ENCODE assay signal across 8 mouse cellular contexts in the genomic region with DNA sequence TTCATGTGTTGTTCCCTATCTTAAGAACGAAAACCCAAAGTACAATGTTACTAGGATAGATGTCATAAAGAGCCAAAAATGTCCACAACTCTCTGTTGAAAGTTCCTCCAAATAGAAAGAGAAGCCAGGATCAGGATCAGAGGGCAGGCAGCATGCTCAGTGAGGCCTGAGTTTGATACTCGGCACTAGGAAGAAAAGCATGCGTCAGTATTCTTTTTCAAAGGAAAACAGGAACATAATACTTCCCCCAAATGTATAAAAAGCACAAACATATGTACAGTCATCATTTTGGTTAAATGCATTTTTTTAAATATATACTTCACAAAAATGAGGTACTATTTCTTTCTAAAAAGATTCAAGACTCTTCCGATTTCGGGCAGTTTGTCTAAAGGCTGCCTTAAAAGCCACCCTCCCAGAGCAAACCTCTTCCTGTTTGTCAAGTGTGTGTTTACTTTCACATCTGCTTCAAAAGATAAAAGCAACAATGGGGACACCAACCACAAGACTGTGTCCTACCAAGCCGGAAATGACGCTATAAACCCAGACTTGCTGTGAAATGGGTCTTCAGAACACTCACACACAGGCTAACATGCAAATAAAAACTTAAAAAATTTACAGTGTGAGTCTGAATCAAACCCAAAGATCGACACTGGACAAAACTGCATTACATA. TPM values are rescaled to one million over a fixed set of nuclear protein-coding genes. Genes with fewer than 3 reads are reported as not detected.
DNase-seq lines count a peak whose midpoint lies in the region; ATAC-seq and TF ChIP-seq lines count a peak whose summit lies in the region.

No protein-coding gene starts in this region.

- no peak overlapping the region for H3K4me3 ChIP-seq in kidney, adult 2 months (ENCODE audit: insufficient read depth, low read depth, low read length)
- peak overlapping the region; percentile 27; the same call in 1 of the 2 replicates for H3K4me3 ChIP-seq in bone marrow macrophage, adult 2 months (ENCODE audit: insufficient read depth, low read length)
- peak overlapping the region; percentile 28; the same call in 1 of the 2 replicates for H3K4me3 ChIP-seq in liver, embryonic 13.5 days (replicated peaks)
- H3K4me3 ChIP-seq in stomach, embryonic 15.5 days (replicated peaks), result no peak overlapping the region

- H3K9ac ChIP-seq in liver, embryonic 13.5 days, result peak overlapping the region; percentile 36
- H3K9ac ChIP-seq in stomach, embryonic 15.5 days, result no peak overlapping the region

- H3K4me2 ChIP-seq in liver, embryonic 13.5 days, result peak overlapping the region; percentile 50
- no peak overlapping the region for H3K4me2 ChIP-seq in stomach, embryonic 15.5 days

- H3K9me3 ChIP-seq in liver, embryonic 13.5 days (replicated peaks), result no peaks in the 10 kb centered on the region
- H3K9me3 ChIP-seq in stomach, embryonic 15.5 days, result no peaks in the 10 kb centered on the region

- H3K27me3 ChIP-seq in kidney, adult 2 months (replicated peaks; ENCODE audit: control insufficient read depth, insufficient read depth, low read length), result no peaks in the 10 kb centered on the region
- no peaks in the 10 kb centered on the region for H3K27me3 ChIP-seq in liver, embryonic 13.5 days
- H3K27me3 ChIP-seq in stomach, embryonic 15.5 days (replicated peaks), result no peaks in the 10 kb centered on the region

- 60% methylated on average over 8 of the region's 8 CpGs for WGBS in kidney, adult 2 months
- WGBS in liver, embryonic 13.5 days (ENCODE audit: insufficient replicate concordance), result 20% methylated on average over 8 of the region's 8 CpGs
- 65% methylated on average over 8 of the region's 8 CpGs for WGBS in stomach, embryonic 15.5 days

- no peaks in the 10 kb centered on the region for H3K36me3 ChIP-seq in kidney, adult 2 months (ENCODE audit: control insufficient read depth, insufficient read depth, low read length)
- peaks cover 36% of the 10 kb centered on the region for H3K36me3 ChIP-seq in liver, embryonic 13.5 days
- H3K36me3 ChIP-seq in stomach, embryonic 15.5 days, result no peaks in the 10 kb centered on the region

- no peak for TF ChIP-seq POLR2A in kidney, adult 2 months (IDR thresholded peaks at IDR 0.05; ENCODE audit: low read depth, low read length)
- no peak for TF ChIP-seq POLR2A in bone marrow macrophage, adult 2 months (IDR thresholded peaks at IDR 0.05; ENCODE audit: borderline replicate concordance, low read depth, low read length)

- TF ChIP-seq CTCF in kidney, adult 2 months (conservative IDR thresholded peaks at IDR 0.05; ENCODE audit: insufficient read depth, insufficient read length, low read depth, low read length), result no peak
- TF ChIP-seq CTCF in bone marrow macrophage, adult 2 months (IDR thresholded peaks at IDR 0.05; ENCODE audit: low read depth, low read length), result no peak

- peak overlapping the region; percentile 20 for H3K27ac ChIP-seq in kidney, adult 2 months (ENCODE audit: insufficient read depth, low read depth, low read length)
- peak overlapping the region; percentile 99 for H3K27ac ChIP-seq in bone marrow macrophage, adult 2 months (ENCODE audit: insufficient read depth, low read depth, low read length)
- H3K27ac ChIP-seq in liver, embryonic 13.5 days, result peak overlapping the region; percentile 83
- H3K27ac ChIP-seq in stomach, embryonic 15.5 days, result no peak overlapping the region

- peak; percentile 76 for ATAC-seq in liver, embryonic 13.5 days (ENCODE audit: low read depth)
- ATAC-seq in stomach, embryonic 15.5 days (ENCODE audit: insufficient read depth, low FRiP score, low read depth), result peak; percentile 22; the same call in 1 of the 2 replicates

- peaks cover 12% of the 10 kb centered on the region for H3K4me1 ChIP-seq in kidney, adult 2 months (ENCODE audit: control insufficient read depth, insufficient read depth, low read length)
- peaks cover 59% of the 10 kb centered on the region for H3K4me1 ChIP-seq in bone marrow macrophage, adult 2 months (ENCODE audit: control insufficient read depth, insufficient read depth, low read length)
- H3K4me1 ChIP-seq in liver, embryonic 13.5 days (replicated peaks), result peaks cover 96% of the 10 kb centered on the region
- no peaks in the 10 kb centered on the region for H3K4me1 ChIP-seq in stomach, embryonic 15.5 days

- DNase-seq in kidney, adult 2 months, result peak; percentile 62
- DNase-seq in kidney, adult 8-10 months, result no peak
- peak; percentile 51 for DNase-seq in liver, embryonic 13.5 days
- DNase-seq in testis, postnatal 10 days (ENCODE audit: low spot score), result no peak
- DNase-seq in adrenal gland, postnatal 14 days, result no peak
- DNase-seq in right cerebral cortex, postnatal 25 days, result no peak

RNA-seq across cellular contexts. Expression of a gene that starts 34.4 kb away (rescaled TPM):
- 0.09 and 0.27 TPM in 2 replicates for polyA plus RNA-seq in kidney, adult 2 months (2012; rRNA removed)
- 0.24 TPM in 1 of 2 replicates, not detected in the other for polyA plus RNA-seq in bone marrow macrophage, adult 2 months (2012; ENCODE audit: insufficient read depth, insufficient read length, missing spikeins)
- 0.39 and 0.63 TPM in 2 replicates for polyA plus RNA-seq in liver, embryonic 13.5 days (2015; fragmentation: Nextera tagmentation; extraction: Ambion mirVana)
- 0.13 TPM in 1 of 2 replicates, not detected in the other for polyA plus RNA-seq in stomach, embryonic 15.5 days (2015; fragmentation: Nextera tagmentation; extraction: Ambion mirVana)
- total RNA-seq in adrenal gland, postnatal 14 days (2021), result 0.19 TPM in 1 of 2 replicates, not detected in the other

RNA-seq across cellular contexts. Expression of a gene that starts 35.0 kb away (rescaled TPM):
- 69.8 and 73.8 TPM in 2 replicates for polyA plus RNA-seq in kidney, adult 2 months (2012; rRNA removed)
- polyA plus RNA-seq in bone marrow macrophage, adult 2 months (2012; ENCODE audit: insufficient read depth, insufficient read length, missing spikeins), result 79.8 and 84.7 TPM in 2 replicates
- 147 and 193 TPM in 2 replicates for polyA plus RNA-seq in liver, embryonic 13.5 days (2015; fragmentation: Nextera tagmentation; extraction: Ambion mirVana)
- 54.9 and 57.8 TPM in 2 replicates for polyA plus RNA-seq in stomach, embryonic 15.5 days (2015; fragmentation: Nextera tagmentation; extraction: Ambion mirVana)
- total RNA-seq in adrenal gland, postnatal 14 days (2021), result 112 and 148 TPM in 2 replicates

Comparison
In these comparisons a context has a peak if more than half of its experiments do, and no peak if none do; other contexts are left out.
1. DNase-seq: peak in kidney, adult 2 months (single experiment) and liver, embryonic 13.5 days (single experiment); none in kidney, adult 8-10 months (0 of 2), testis, postnatal 10 days (single experiment), adrenal gland, postnatal 14 days (single experiment) and right cerebral cortex, postnatal 25 days (single experiment).
2. H3K4me3 ChIP-seq: peak in bone marrow macrophage, adult 2 months (single experiment) and liver, embryonic 13.5 days (single experiment); none in kidney, adult 2 months (single experiment) and stomach, embryonic 15.5 days (single experiment).